Mouse (Mus musculus) CH12.LX (cell line): ENCODE data around the gene Zfp420.

Experiments
- BHLHE40 ChIP-seq: IDR thresholded peaks from 2 replicates; pipeline ENCODE4 v1.6.1; 2011; ENCODE audit warnings: mild to moderate bottlenecking, low read depth, low read length, improper control_type of control experiment
- CHD1 ChIP-seq: IDR thresholded peaks from 2 replicates; pipeline ENCODE4 v1.6.1; 2012; ENCODE audit warnings: low read depth, low read length, improper control_type of control experiment, inconsistent platforms
- CTCF ChIP-seq, 2 experiments: IDR thresholded peaks in 1 of 2; conservative IDR thresholded peaks in 1 of 2; 2 replicates each; pipeline ENCODE4 v1.5.1; 2011 to 2012; ENCODE audit warnings: low read depth in 2 of 2, low read length in 2 of 2, improper control_type of control experiment in 1 of 2, inconsistent platforms in 1 of 2, mild to moderate bottlenecking in 1 of 2, moderate library complexity in 1 of 2
- MAZ ChIP-seq: IDR thresholded peaks from 2 replicates; pipeline ENCODE4 v1.6.1; 2012; ENCODE audit warnings: low read depth, mild to moderate bottlenecking, inconsistent platforms, low read length, improper control_type of control experiment, moderate library complexity
- POLR2A ChIP-seq: IDR thresholded peaks from 2 replicates; pipeline ENCODE4 v1.6.1; 2011; ENCODE audit warnings: low read depth, mild to moderate bottlenecking, improper control_type of control experiment, low read length
- RAD21 ChIP-seq: IDR thresholded peaks from 2 replicates; pipeline ENCODE4 v1.6.1; 2011; ENCODE audit warnings: low read depth, mild to moderate bottlenecking, low read length, improper control_type of control experiment, moderate library complexity
- TCF12 ChIP-seq: IDR thresholded peaks from 2 replicates; pipeline ENCODE4 v1.6.1; 2014; ENCODE audit warnings: low read depth, mild to moderate bottlenecking, inconsistent platforms, low read length, improper control_type of control experiment
- USF1 ChIP-seq: IDR thresholded peaks from 2 replicates; pipeline ENCODE4 v1.6.1; 2014; ENCODE audit warnings: low read depth, mild to moderate bottlenecking, inconsistent platforms, low read length, improper control_type of control experiment
- ZC3H11A ChIP-seq: IDR thresholded peaks from 2 replicates; pipeline ENCODE4 v1.6.1; 2012; ENCODE audit warnings: low read depth, mild to moderate bottlenecking, inconsistent platforms, low read length, improper control_type of control experiment
- ZMIZ1 ChIP-seq: IDR thresholded peaks from 2 replicates; pipeline ENCODE4 v1.6.1; 2012; ENCODE audit warnings: low read depth, mild to moderate bottlenecking, inconsistent platforms, low read length, improper control_type of control experiment
- ZNF384 ChIP-seq: IDR thresholded peaks from 2 replicates; pipeline ENCODE4 v1.6.1; 2012; ENCODE audit warnings: low read depth, low read length, improper control_type of control experiment, inconsistent platforms

- TF ChIP-seq POLR2A = no peak
- TF ChIP-seq ZMIZ1 = no peak
- TF ChIP-seq RAD21 = no peak
- no peak for TF ChIP-seq CHD1
- no peak for TF ChIP-seq BHLHE40
- TF ChIP-seq CTCF (conservative IDR thresholded peaks at IDR 0.05 in 1 of 2, IDR thresholded peaks at IDR 0.05 in 1 of 2; ENCODE audit: low read depth in 2 of 2, low read length in 2 of 2) = no peak
- no peak for TF ChIP-seq MAZ
- TF ChIP-seq ZC3H11A = no peak
- no peak for TF ChIP-seq ZNF384
- TF ChIP-seq USF1 = no peak
- TF ChIP-seq TCF12 = no peak
Measured at GRCm38 (mm10) chr7:29828001-29828400, 31.8 kb upstream of the Zfp420 start.
